Mouse (Mus musculus): ENCODE data around the gene Olfr447.

The Olfr447 gene

GRCm38 (mm10) chr6:42908578-42908977, at the start of gene Olfr447:
Gene Olfr447, plus strand, starts transcription at chr6:42908878.
- DNase-seq (ENCODE audit: low spot score in 2 of 2), result no peak

- DNase-seq (ENCODE audit: low spot score in 2 of 2), result peak in 1 of 2 experiments; percentile 8
Observed at GRCm38 (mm10) chr6:42860222-42860819, 48.4 kb upstream of the Olfr447 start.

GRCm38 (mm10) chr6:42869695-42870094, 39.0 kb upstream of the Olfr447 start:
- no peak for DNase-seq (ENCODE audit: low spot score in 2 of 2)

GRCm38 (mm10) chr6:42876323-42876722, 32.4 kb upstream of the Olfr447 start:
- no peak for DNase-seq (ENCODE audit: low spot score in 2 of 2)

- DNase-seq (ENCODE audit: low spot score in 2 of 2), result no peak
Observed at GRCm38 (mm10) chr6:42890141-42890540, 18.5 kb upstream of the Olfr447 start, which contains the start of gene Olfr448. Gene Olfr448, plus strand, starts transcription at chr6:42890441.

- DNase-seq (ENCODE audit: low spot score in 2 of 2), result no peak
Observed at GRCm38 (mm10) chr6:42900345-42900744, 8.3 kb upstream of the Olfr447 start.

GRCm38 (mm10) chr6:42921077-42921476, 12.4 kb downstream of the Olfr447 start, which contains the start of gene Olfr446:
Gene Olfr446, plus strand, starts transcription at chr6:42921377.
- DNase-seq (ENCODE audit: low spot score in 2 of 2), result no peak

GRCm38 (mm10) chr6:42948767-42949166, 40.1 kb downstream of the Olfr447 start, which contains the start of gene Olfr444:
Gene Olfr444, plus strand, starts transcription at chr6:42949067.
- no peak for DNase-seq (ENCODE audit: low spot score in 2 of 2)
